Mouse (Mus musculus) liver, adult 2 months (tissue): Measurements from ENCODE around the gene Cyb5r4. TPM values are rescaled to one million over a fixed set of nuclear protein-coding genes. Genes with fewer than 3 reads are reported as not detected.
A peak's percentile ranks its signal among the peaks of the same experiment; 100 is the strongest.

ENCODE experiments used
- DNase-seq: peaks from one replicate; pipeline ENCODE4 v3.0.0-alpha.2; 2011; ENCODE audit warnings: low read depth, low spot score; ENCODE audit errors: extremely low read depth
- H3K27ac ChIP-seq: fragments of 200-500 bp; replicated peaks from 2 replicates; pipeline ENCODE4 v1.5.1; 2012; ENCODE audit warnings: low read depth, mild to moderate bottlenecking, control low read depth, inconsistent platforms, low read length; ENCODE audit not compliant: insufficient read depth
- H3K27me3 ChIP-seq: fragments of 200-500 bp; 2 replicates; pipeline ENCODE4 v1.6.1; 2012; ENCODE audit warnings: mild to moderate bottlenecking, moderate library complexity, low read length, inconsistent platforms; ENCODE audit not compliant: control insufficient read depth, insufficient read depth
- H3K36me3 ChIP-seq: fragments of 200-500 bp; 2 replicates; pipeline ENCODE4 v1.6.1; 2012; ENCODE audit warnings: low read length, inconsistent platforms; ENCODE audit not compliant: control insufficient read depth, insufficient read depth
- H3K4me1 ChIP-seq: fragments of 200-500 bp; 2 replicates; pipeline ENCODE4 v1.6.1; 2011; ENCODE audit warnings: low read length; ENCODE audit not compliant: control insufficient read depth, insufficient read depth
- H3K4me3 ChIP-seq: fragments of 200-500 bp; 2 replicates; pipeline ENCODE4 v1.5.1; 2011; ENCODE audit warnings: low read depth, mild to moderate bottlenecking, control low read depth, low read length, moderate library complexity; ENCODE audit not compliant: insufficient read depth
- H3K79me2 ChIP-seq: fragments of 200-500 bp; 2 replicates; pipeline ENCODE4 v1.6.1; 2012; ENCODE audit warnings: inconsistent platforms, mild to moderate bottlenecking, low read length, moderate library complexity; ENCODE audit not compliant: control insufficient read depth, insufficient read depth
- H3K9ac ChIP-seq: fragments of 200-500 bp; 2 replicates; pipeline ENCODE4 v1.6.1; 2012; ENCODE audit warnings: low read depth, mild to moderate bottlenecking, control low read depth, inconsistent platforms, low read length
- CTCF ChIP-seq: fragments of 200-500 bp; IDR thresholded peaks from 2 replicates; pipeline ENCODE4 v1.5.1; 2011; ENCODE audit warnings: low read depth, low read length, control low read depth
- POLR2A ChIP-seq: fragments of 200-500 bp; IDR thresholded peaks from 2 replicates; pipeline ENCODE4 v1.6.1; 2011; ENCODE audit warnings: low read length, control low read depth; ENCODE audit not compliant: insufficient read depth; ENCODE audit errors: extremely low read depth
- WGBS: fragments of 180-500 bp; shearing (Covaris S2); methylation state at CpG from one replicate; pipeline ENCODE4 v1.1.7; 2018; 5-methylcytosine and 5-hydroxymethylcytosine counted together
- polyA plus RNA-seq: library from polyadenylated mRNA; depleted of rRNA; stranded (reverse); fragments of >200 nt; gene quantifications from 2 replicates; pipeline ENCODE4 v1.2.3, GENCODE M21; 2012
- total RNA-seq: library from RNA; depleted of rRNA; stranded (reverse); fragments of >200 nt; gene quantifications from 2 replicates; pipeline ENCODE4 v1.2.3, GENCODE M21; 2014

The Cyb5r4 gene
- total and polyA plus RNA-seq, 2 experiments: 5.8 to 30.0 TPM

DNA sequence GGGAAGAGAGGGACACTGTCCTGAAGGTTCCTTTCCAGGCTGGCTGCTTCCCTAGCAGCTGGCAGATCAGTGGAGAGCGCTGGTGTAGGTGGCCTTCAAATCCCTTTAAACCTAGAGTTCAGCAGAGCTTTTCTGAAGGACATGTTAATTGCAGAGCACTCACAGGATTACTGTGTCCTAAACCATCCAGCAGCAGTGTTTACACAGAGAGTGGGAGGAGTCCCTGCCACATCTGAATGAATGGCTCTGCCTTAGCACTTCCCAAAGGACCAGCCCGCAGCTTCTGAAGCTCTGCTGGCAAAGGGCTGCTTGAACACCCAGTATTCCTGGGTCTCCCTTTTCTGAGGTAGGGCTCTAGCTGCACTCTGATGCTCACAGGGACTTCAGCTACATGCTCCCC is 56.1 kb downstream of the Cyb5r4 start:
- H3K27me3 ChIP-seq: no peaks in the 10 kb centered on the region
- H3K9ac ChIP-seq: no peak overlapping the region
- TF ChIP-seq CTCF (no peak), POLR2A (no peak)
- no peak overlapping the region for H3K27ac ChIP-seq
- H3K36me3 ChIP-seq: no peaks in the 10 kb centered on the region
- no peaks in the 10 kb centered on the region for H3K4me1 ChIP-seq
- WGBS: 64% methylated on average over 2 of the region's 2 CpGs
- H3K79me2 ChIP-seq: no peaks in the 10 kb centered on the region
- H3K4me3 ChIP-seq: no peak overlapping the region
- DNase-seq: no peak

DNA sequence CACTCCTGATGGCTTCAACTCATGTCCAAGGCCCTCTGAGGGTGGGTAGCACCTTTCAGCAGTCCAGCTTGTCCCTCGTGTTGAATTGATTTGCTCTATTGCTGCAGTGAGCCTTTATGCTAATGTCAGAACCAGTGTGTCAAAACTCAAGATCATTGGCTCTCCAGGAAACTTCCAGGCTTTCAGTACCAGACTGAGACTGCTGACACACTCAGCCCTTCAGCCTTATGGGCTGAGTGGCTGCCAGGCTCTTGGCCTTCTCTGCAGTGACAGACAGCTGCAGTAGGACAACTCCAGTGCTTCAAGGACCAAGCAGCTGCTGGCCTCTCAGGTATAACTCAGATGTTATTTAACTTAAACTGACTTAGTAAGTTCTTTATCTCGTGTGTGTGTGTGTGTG is 57.7 kb downstream of the Cyb5r4 start:
- H3K4me3 ChIP-seq: no peak overlapping the region
- 56% methylated on average over 2 of the region's 2 CpGs for WGBS

DNA sequence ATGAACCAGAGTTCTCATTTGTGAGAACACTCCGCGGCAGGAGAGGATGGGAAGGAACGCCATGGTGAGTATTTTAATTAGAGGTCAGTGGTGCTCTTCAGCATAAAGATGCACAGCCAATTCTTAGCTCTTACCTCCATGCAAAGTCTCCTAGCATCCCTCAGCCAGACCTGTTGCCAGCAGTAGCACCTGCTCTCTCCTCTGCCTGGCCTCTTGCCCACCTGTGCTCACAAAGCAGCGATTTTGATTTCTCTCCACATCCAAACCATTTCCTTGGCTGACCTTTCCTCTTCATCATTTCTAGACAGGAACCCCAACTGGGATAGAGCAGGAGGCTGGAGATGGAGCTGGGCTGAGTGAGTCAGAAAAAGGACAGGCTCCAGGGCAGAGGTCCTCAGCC is 65.2 kb downstream of the Cyb5r4 start:
- no peak for DNase-seq
- no peak overlapping the region for H3K4me3 ChIP-seq
- H3K27ac ChIP-seq: no peak overlapping the region
- H3K27me3 ChIP-seq: no peaks in the 10 kb centered on the region
- no peaks in the 10 kb centered on the region for H3K79me2 ChIP-seq
- H3K4me1 ChIP-seq: no peaks in the 10 kb centered on the region
- no peak overlapping the region for H3K9ac ChIP-seq
- 87% methylated on average over 4 of the region's 4 CpGs for WGBS
- no peaks in the 10 kb centered on the region for H3K36me3 ChIP-seq
- TF ChIP-seq CTCF (no peak), POLR2A (no peak)

More for the DNA sequence above, 57.7 kb downstream of the Cyb5r4 start:
- TF ChIP-seq POLR2A: no peak
- no peak for TF ChIP-seq CTCF
- no peaks in the 10 kb centered on the region for H3K4me1 ChIP-seq
- no peaks in the 10 kb centered on the region for H3K36me3 ChIP-seq
- no peaks in the 10 kb centered on the region for H3K79me2 ChIP-seq
- no peak overlapping the region for H3K27ac ChIP-seq
- no peak overlapping the region for H3K9ac ChIP-seq
- no peak for DNase-seq
- no peaks in the 10 kb centered on the region for H3K27me3 ChIP-seq

- no peaks in the 10 kb centered on the region for H3K4me1 ChIP-seq
- no peaks in the 10 kb centered on the region for H3K27me3 ChIP-seq
- DNase-seq: no peak
- H3K4me3 ChIP-seq: no peak overlapping the region
- no peaks in the 10 kb centered on the region for H3K79me2 ChIP-seq
- H3K27ac ChIP-seq: no peak overlapping the region
- no peaks in the 10 kb centered on the region for H3K36me3 ChIP-seq
- peak; percentile 51 for TF ChIP-seq CTCF
- TF ChIP-seq POLR2A: no peak
- WGBS: 55% methylated on average over 2 of the region's 2 CpGs
- no peak overlapping the region for H3K9ac ChIP-seq
These were observed 76.2 kb downstream of the Cyb5r4 start for GRCm38 (mm10) chr9:87097989-87098388.

DNA sequence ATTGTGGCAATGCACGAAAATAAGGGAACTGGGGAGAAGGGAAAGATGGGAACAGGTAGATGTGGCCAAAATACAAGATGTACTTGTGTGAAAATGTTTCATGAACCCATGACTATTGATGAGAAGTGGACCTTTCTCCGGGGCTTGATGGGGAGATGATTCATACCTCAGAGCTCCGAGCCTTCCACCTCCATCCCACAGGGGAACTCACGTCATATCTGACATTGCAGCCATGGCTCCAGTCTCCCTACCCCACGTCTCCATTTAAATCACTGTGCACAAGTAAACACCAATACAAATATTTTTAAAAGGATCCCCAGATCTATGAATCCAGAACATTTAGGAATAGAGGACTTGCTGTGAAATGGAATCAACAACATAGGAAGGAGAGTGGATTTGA is 93.2 kb downstream of the Cyb5r4 start:
- TF ChIP-seq POLR2A (no peak), CTCF (no peak)
- no peaks in the 10 kb centered on the region for H3K79me2 ChIP-seq
- H3K27me3 ChIP-seq: no peaks in the 10 kb centered on the region
- H3K4me1 ChIP-seq: no peaks in the 10 kb centered on the region
- H3K4me3 ChIP-seq: no peak overlapping the region
- H3K27ac ChIP-seq: no peak overlapping the region
- H3K9ac ChIP-seq: no peak overlapping the region
- 72% methylated on average over 5 of the region's 5 CpGs for WGBS
- H3K36me3 ChIP-seq: no peaks in the 10 kb centered on the region
- DNase-seq: no peak

GRCm38 (mm10) chr9:87115456-87115931 is 93.7 kb downstream of the Cyb5r4 start:
- no peak overlapping the region for H3K27ac ChIP-seq
- H3K4me3 ChIP-seq: no peak overlapping the region
- TF ChIP-seq CTCF (no peak), POLR2A (no peak)
- DNase-seq: no peak
- H3K79me2 ChIP-seq: no peaks in the 10 kb centered on the region
- no peak overlapping the region for H3K9ac ChIP-seq
- WGBS: 75% methylated on average over 6 of the region's 6 CpGs
- no peaks in the 10 kb centered on the region for H3K4me1 ChIP-seq
- H3K36me3 ChIP-seq: no peaks in the 10 kb centered on the region
- H3K27me3 ChIP-seq: no peaks in the 10 kb centered on the region
